Mouse (Mus musculus): ENCODE results near the gene N4bp2. TPM values are rescaled to one million over a fixed set of nuclear protein-coding genes. Genes with fewer than 3 reads are reported as not detected.

N4bp2 gene
- polyA plus RNA-seq, 1 experiment from 2014 or later: 47.9 TPM

GRCm38 (mm10) chr5:65827102-65827501 lies 63.8 kb downstream of the N4bp2 start:
- H3K4me2 ChIP-seq: no peak overlapping the region
- H3K27ac ChIP-seq (ENCODE audit: low read depth, low read length): no peak overlapping the region
- H3K4me3 ChIP-seq (ENCODE audit: low read depth, low read length): no peak overlapping the region
- 83% methylated on average over 8 of the region's 8 CpGs for WGBS (ENCODE audit: insufficient replicate concordance)
- no peak overlapping the region for H3K9ac ChIP-seq (ENCODE audit: low read depth, low read length)
- no peaks in the 10 kb centered on the region for H3K9me3 ChIP-seq (replicated peaks; ENCODE audit: control insufficient read depth, low read length)
- peaks cover 22% of the 10 kb centered on the region for H3K36me3 ChIP-seq (ENCODE audit: control insufficient read depth, insufficient read depth, low read length)
- H3K4me1 ChIP-seq (ENCODE audit: control insufficient read depth, insufficient read depth, low read length): no peaks in the 10 kb centered on the region
- H3K27me3 ChIP-seq (ENCODE audit: control insufficient read depth, insufficient read depth, low read length): no peaks in the 10 kb centered on the region
- no peak for ATAC-seq (replicated peaks; ENCODE audit: insufficient number of reproducible peaks, low FRiP score, low TSS enrichment)

GRCm38 (mm10) chr5:65828261-65828660 lies 64.9 kb downstream of the N4bp2 start:
- no peak overlapping the region for H3K9ac ChIP-seq (ENCODE audit: low read depth, low read length)
- H3K4me1 ChIP-seq (ENCODE audit: control insufficient read depth, insufficient read depth, low read length): no peaks in the 10 kb centered on the region
- H3K36me3 ChIP-seq (ENCODE audit: control insufficient read depth, insufficient read depth, low read length): peaks cover 16% of the 10 kb centered on the region; the same call in 1 of the 2 replicates
- no peak overlapping the region for H3K4me2 ChIP-seq
- H3K27me3 ChIP-seq (ENCODE audit: control insufficient read depth, insufficient read depth, low read length): no peaks in the 10 kb centered on the region
- H3K4me3 ChIP-seq (ENCODE audit: low read depth, low read length): no peak overlapping the region
- no peaks in the 10 kb centered on the region for H3K9me3 ChIP-seq (replicated peaks; ENCODE audit: control insufficient read depth, low read length)
- WGBS (ENCODE audit: insufficient replicate concordance): 93% methylated on average over 5 of the region's 5 CpGs
- no peak overlapping the region for H3K27ac ChIP-seq (ENCODE audit: low read depth, low read length)
- no peak for ATAC-seq (replicated peaks; ENCODE audit: insufficient number of reproducible peaks, low FRiP score, low TSS enrichment)

GRCm38 (mm10) chr5:65829059-65829458 lies 65.7 kb downstream of the N4bp2 start:
- ATAC-seq (replicated peaks; ENCODE audit: insufficient number of reproducible peaks, low FRiP score, low TSS enrichment): no peak
- Histone ChIP-seq H3K36me3 (ENCODE audit: control insufficient read depth, insufficient read depth, low read length) (peaks cover 16% of the 10 kb centered on the region; the same call in 1 of the 2 replicates), H3K27me3 (ENCODE audit: control insufficient read depth, insufficient read depth, low read length) (no peaks in the 10 kb centered on the region), H3K4me3 (ENCODE audit: low read depth, low read length) (no peak overlapping the region), H3K9me3 (replicated peaks; ENCODE audit: control insufficient read depth, low read length) (no peaks in the 10 kb centered on the region), H3K4me2 (no peak overlapping the region), H3K9ac (ENCODE audit: low read depth, low read length) (no peak overlapping the region), H3K27ac (ENCODE audit: low read depth, low read length) (no peak overlapping the region), H3K4me1 (ENCODE audit: control insufficient read depth, insufficient read depth, low read length) (no peaks in the 10 kb centered on the region)
- 87% methylated on average over 2 of the region's 2 CpGs for WGBS (ENCODE audit: insufficient replicate concordance)

- H3K4me3 ChIP-seq (ENCODE audit: low read depth, low read length): no peak overlapping the region
- H3K9me3 ChIP-seq (replicated peaks; ENCODE audit: control insufficient read depth, low read length): no peaks in the 10 kb centered on the region
- 77% methylated on average over 11 of the region's 11 CpGs for WGBS (ENCODE audit: insufficient replicate concordance)
- H3K9ac ChIP-seq (ENCODE audit: low read depth, low read length): no peak overlapping the region
- H3K36me3 ChIP-seq (ENCODE audit: control insufficient read depth, insufficient read depth, low read length): peaks cover 1% of the 10 kb centered on the region; the same call in 1 of the 2 replicates
- no peak overlapping the region for H3K27ac ChIP-seq (ENCODE audit: low read depth, low read length)
- no peaks in the 10 kb centered on the region for H3K27me3 ChIP-seq (ENCODE audit: control insufficient read depth, insufficient read depth, low read length)
- no peak overlapping the region for H3K4me2 ChIP-seq
- no peaks in the 10 kb centered on the region for H3K4me1 ChIP-seq (ENCODE audit: control insufficient read depth, insufficient read depth, low read length)
- ATAC-seq (replicated peaks; ENCODE audit: insufficient number of reproducible peaks, low FRiP score, low TSS enrichment): no peak
Measured at GRCm38 (mm10) chr5:65831917-65832618, 68.7 kb downstream of the N4bp2 start.

GRCm38 (mm10) chr5:65833092-65833491 lies 69.8 kb downstream of the N4bp2 start:
- H3K9me3 ChIP-seq (replicated peaks; ENCODE audit: control insufficient read depth, low read length): no peaks in the 10 kb centered on the region
- 72% methylated on average over 3 of the region's 3 CpGs for WGBS (ENCODE audit: insufficient replicate concordance)
- H3K9ac ChIP-seq (ENCODE audit: low read depth, low read length): no peak overlapping the region
- no peak overlapping the region for H3K27ac ChIP-seq (ENCODE audit: low read depth, low read length)
- no peak overlapping the region for H3K4me2 ChIP-seq
- no peaks in the 10 kb centered on the region for H3K27me3 ChIP-seq (ENCODE audit: control insufficient read depth, insufficient read depth, low read length)
- H3K36me3 ChIP-seq (ENCODE audit: control insufficient read depth, insufficient read depth, low read length): no peaks in the 10 kb centered on the region; the same call in 1 of the 2 replicates
- no peaks in the 10 kb centered on the region for H3K4me1 ChIP-seq (ENCODE audit: control insufficient read depth, insufficient read depth, low read length)
- no peak for ATAC-seq (replicated peaks; ENCODE audit: insufficient number of reproducible peaks, low FRiP score, low TSS enrichment)
- no peak overlapping the region for H3K4me3 ChIP-seq (ENCODE audit: low read depth, low read length)

- H3K4me1 ChIP-seq (ENCODE audit: control insufficient read depth, insufficient read depth, low read length): no peaks in the 10 kb centered on the region
- no peak overlapping the region for H3K4me3 ChIP-seq (ENCODE audit: low read depth, low read length)
- no peak overlapping the region for H3K9ac ChIP-seq (ENCODE audit: low read depth, low read length)
- no peaks in the 10 kb centered on the region; the same call in 1 of the 2 replicates for H3K36me3 ChIP-seq (ENCODE audit: control insufficient read depth, insufficient read depth, low read length)
- no peaks in the 10 kb centered on the region for H3K9me3 ChIP-seq (replicated peaks; ENCODE audit: control insufficient read depth, low read length)
- no peaks in the 10 kb centered on the region for H3K27me3 ChIP-seq (ENCODE audit: control insufficient read depth, insufficient read depth, low read length)
- no peak overlapping the region for H3K4me2 ChIP-seq
- no peak overlapping the region for H3K27ac ChIP-seq (ENCODE audit: low read depth, low read length)
- 87% methylated on average over 8 of the region's 8 CpGs for WGBS (ENCODE audit: insufficient replicate concordance)
- ATAC-seq (replicated peaks; ENCODE audit: insufficient number of reproducible peaks, low FRiP score, low TSS enrichment): no peak
Measured at GRCm38 (mm10) chr5:65833766-65834498, 70.6 kb downstream of the N4bp2 start.

- no peak overlapping the region for H3K9ac ChIP-seq (ENCODE audit: low read depth, low read length)
- H3K27ac ChIP-seq (ENCODE audit: low read depth, low read length): no peak overlapping the region
- H3K36me3 ChIP-seq (ENCODE audit: control insufficient read depth, insufficient read depth, low read length): no peaks in the 10 kb centered on the region
- no peaks in the 10 kb centered on the region for H3K27me3 ChIP-seq (ENCODE audit: control insufficient read depth, insufficient read depth, low read length)
- H3K9me3 ChIP-seq (replicated peaks; ENCODE audit: control insufficient read depth, low read length): no peaks in the 10 kb centered on the region
- 77% methylated on average over 6 of the region's 6 CpGs for WGBS (ENCODE audit: insufficient replicate concordance)
- ATAC-seq (replicated peaks; ENCODE audit: insufficient number of reproducible peaks, low FRiP score, low TSS enrichment): no peak
- H3K4me2 ChIP-seq: no peak overlapping the region
- no peaks in the 10 kb centered on the region for H3K4me1 ChIP-seq (ENCODE audit: control insufficient read depth, insufficient read depth, low read length)
- H3K4me3 ChIP-seq (ENCODE audit: low read depth, low read length): no peak overlapping the region
Measured at GRCm38 (mm10) chr5:65838053-65838452, 74.7 kb downstream of the N4bp2 start.

- H3K9me3 ChIP-seq (replicated peaks; ENCODE audit: control insufficient read depth, low read length): no peaks in the 10 kb centered on the region
- 76% methylated on average over 7 of the region's 7 CpGs for WGBS (ENCODE audit: insufficient replicate concordance)
- no peak for ATAC-seq (replicated peaks; ENCODE audit: insufficient number of reproducible peaks, low FRiP score, low TSS enrichment)
Measured at GRCm38 (mm10) chr5:65842947-65843346, 79.6 kb downstream of the N4bp2 start.

More at GRCm38 (mm10) chr5:65842947-65843346, 79.6 kb downstream of the N4bp2 start:
- Histone ChIP-seq H3K27me3 (ENCODE audit: control insufficient read depth, insufficient read depth, low read length) (no peaks in the 10 kb centered on the region), H3K36me3 (ENCODE audit: control insufficient read depth, insufficient read depth, low read length) (no peaks in the 10 kb centered on the region), H3K4me3 (ENCODE audit: low read depth, low read length) (no peak overlapping the region), H3K27ac (ENCODE audit: low read depth, low read length) (no peak overlapping the region), H3K4me2 (no peak overlapping the region), H3K4me1 (ENCODE audit: control insufficient read depth, insufficient read depth, low read length) (peaks cover 2% of the 10 kb centered on the region; the same call in 1 of the 2 replicates), H3K9ac (ENCODE audit: low read depth, low read length) (no peak overlapping the region)
